16 mouse cellular contexts compared by ENCODE assay signal in genomic region chr4:149657858-149658416, GRCm38 (mm10). TPM values are rescaled to one million over a fixed set of nuclear protein-coding genes. Genes with fewer than 3 reads are reported as not detected.
DNase-seq lines count a peak whose midpoint lies in the region; ATAC-seq and TF ChIP-seq lines count a peak whose summit lies in the region.
"Had no signal": no experiment of that assay in that cellular context is flagged by ENCODE, and none has a peak within 500 bp of the region (broad histone marks: within the 10 kb centered on the region; RNA-seq: fewer than 3 reads in every experiment).

No protein-coding gene starts in this region.

- no peak overlapping the region for H3K4me3 ChIP-seq in hindbrain, postnatal 0 days (ENCODE audit: low read length)
- no peak overlapping the region for H3K4me3 ChIP-seq in forebrain, embryonic 14.5 days (ENCODE audit: low read depth, low read length)
- no peak overlapping the region for H3K4me3 ChIP-seq in midbrain, embryonic 16.5 days (ENCODE audit: low read depth, low read length)
- H3K4me3 ChIP-seq: erythroblast, embryonic 14.5 days; gastrocnemius, adult 2 months; heart, embryonic 13.5 days; limb, embryonic 13.5 days; neural tube, embryonic 15.5 days had no signal

- peaks cover 17% of the 10 kb centered on the region; the same call in 1 of the 2 replicates for H3K36me3 ChIP-seq in hindbrain, postnatal 0 days (ENCODE audit: insufficient read depth, low read length)
- H3K36me3 ChIP-seq in forebrain, embryonic 14.5 days (ENCODE audit: control insufficient read depth, insufficient read depth, low read length) = peaks cover 23% of the 10 kb centered on the region
- peaks cover 48% of the 10 kb centered on the region for H3K36me3 ChIP-seq in midbrain, embryonic 16.5 days (ENCODE audit: control insufficient read depth, insufficient read depth, low read length)

- 86% methylated on average over 11 of the region's 11 CpGs for WGBS in hindbrain, postnatal 0 days
- WGBS in forebrain, embryonic 14.5 days = 87% methylated on average over 11 of the region's 11 CpGs
- WGBS in midbrain, embryonic 16.5 days = 87% methylated on average over 11 of the region's 11 CpGs

- no peaks in the 10 kb centered on the region for H3K4me1 ChIP-seq in hindbrain, postnatal 0 days (ENCODE audit: insufficient read depth, low read length)
- no peaks in the 10 kb centered on the region for H3K4me1 ChIP-seq in forebrain, embryonic 14.5 days (ENCODE audit: control insufficient read depth, insufficient read depth, low read length)
- no peaks in the 10 kb centered on the region for H3K4me1 ChIP-seq in midbrain, embryonic 16.5 days (ENCODE audit: control insufficient read depth, insufficient read depth, low read length)
- H3K4me1 ChIP-seq: limb, embryonic 13.5 days; neural tube, embryonic 15.5 days had no signal

- H3K27ac ChIP-seq in hindbrain, postnatal 0 days = no peak overlapping the region
- no peak overlapping the region for H3K27ac ChIP-seq in forebrain, embryonic 14.5 days (ENCODE audit: low read depth, low read length)
- no peak overlapping the region for H3K27ac ChIP-seq in midbrain, embryonic 16.5 days (ENCODE audit: low read length)
- H3K27ac ChIP-seq: gastrocnemius, adult 2 months; heart, embryonic 13.5 days; limb, embryonic 13.5 days; neural tube, embryonic 15.5 days had no signal

- no peak for TF ChIP-seq CTCF in hindbrain, postnatal 0 days (IDR thresholded peaks at IDR 0.05; ENCODE audit: low read depth)

- no peaks in the 10 kb centered on the region for H3K9me3 ChIP-seq in hindbrain, postnatal 0 days (ENCODE audit: low read length)
- no peaks in the 10 kb centered on the region for H3K9me3 ChIP-seq in forebrain, embryonic 14.5 days (replicated peaks; ENCODE audit: control insufficient read depth, low read length)
- H3K9me3 ChIP-seq in midbrain, embryonic 16.5 days (replicated peaks; ENCODE audit: control insufficient read depth, low read length, poor library complexity, severe bottlenecking) = no peaks in the 10 kb centered on the region
- H3K9me3 ChIP-seq: heart, embryonic 13.5 days; limb, embryonic 13.5 days; neural tube, embryonic 15.5 days had no signal

- no peak overlapping the region for H3K4me2 ChIP-seq in hindbrain, postnatal 0 days (ENCODE audit: low read depth, low read length)
- H3K4me2 ChIP-seq in forebrain, embryonic 14.5 days (ENCODE audit: low read length) = no peak overlapping the region
- H3K4me2 ChIP-seq in midbrain, embryonic 16.5 days (ENCODE audit: low read length) = no peak overlapping the region
- H3K4me2 ChIP-seq: heart, embryonic 13.5 days; limb, embryonic 13.5 days; midbrain, embryonic 11.5 days; neural tube, embryonic 15.5 days had no signal

- no peaks in the 10 kb centered on the region for H3K27me3 ChIP-seq in hindbrain, postnatal 0 days (ENCODE audit: insufficient read depth, low read length)
- H3K27me3 ChIP-seq in forebrain, embryonic 14.5 days (replicated peaks; ENCODE audit: control insufficient read depth, insufficient read depth, low read length) = no peaks in the 10 kb centered on the region
- no peaks in the 10 kb centered on the region for H3K27me3 ChIP-seq in midbrain, embryonic 16.5 days (ENCODE audit: control insufficient read depth, insufficient read depth, low read depth, low read length)
- H3K27me3 ChIP-seq: heart, embryonic 13.5 days; limb, embryonic 13.5 days; neural tube, embryonic 15.5 days had no signal

- no peak for ATAC-seq in hindbrain, postnatal 0 days
- no peak for ATAC-seq in forebrain, embryonic 14.5 days
- no peak for ATAC-seq in megakaryocyte-erythroid progenitor cell, adult 5-6 weeks (replicated peaks; ENCODE audit: low FRiP score, low TSS enrichment, poor library complexity, severe bottlenecking)
- no peak for ATAC-seq in midbrain, embryonic 16.5 days
- ATAC-seq: intestine, embryonic 16.5 days had no signal

- DNase-seq in 416B (ENCODE audit: low read depth) = peak; percentile 31
- peak; percentile 91 to 93 for DNase-seq in CD8-positive naive resting alpha-beta T cell, adult 2 months (ENCODE audit: low read depth in 2 of 2, low spot score in 2 of 2)
- peak; percentile 74 for DNase-seq in lung, postnatal 36 days
- DNase-seq in spleen, postnatal 14 days (ENCODE audit: low spot score in 2 of 2) = peak; percentile 34 to 35
- DNase-seq in hindbrain, postnatal 0 days (ENCODE audit: low spot score) = no peak
- DNase-seq in forebrain, embryonic 14.5 days (ENCODE audit: low spot score) = no peak
- DNase-seq: gastrocnemius, adult 2 months; right cerebral cortex, postnatal 25 days had no signal

- H3K9ac ChIP-seq in hindbrain, postnatal 0 days (replicated peaks; ENCODE audit: low read length) = no peak overlapping the region
- H3K9ac ChIP-seq in forebrain, embryonic 14.5 days (ENCODE audit: low read length) = no peak overlapping the region
- no peak overlapping the region for H3K9ac ChIP-seq in midbrain, embryonic 16.5 days (ENCODE audit: low read depth, low read length)
- H3K9ac ChIP-seq: heart, embryonic 13.5 days; limb, embryonic 13.5 days; neural tube, embryonic 15.5 days had no signal

RNA-seq across cellular contexts. Expression of gene Pik3cd, which starts 44.4 kb away (rescaled TPM):
- 17.4 and 20.8 TPM in 2 replicates for total RNA-seq in hindbrain, postnatal 0 days (2014; rRNA removed)
- 9.2 and 10.1 TPM in 2 replicates for polyA plus RNA-seq in hindbrain, postnatal 0 days (2015; fragmentation: Nextera tagmentation; extraction: Ambion mirVana)
- 8.9 and 12.9 TPM in 2 replicates for polyA plus RNA-seq in forebrain, embryonic 14.5 days (2014; fragmentation: Nextera tagmentation; extraction: Ambion mirVana)
- 29.6 and 39.7 TPM in 2 replicates for total RNA-seq in megakaryocyte-erythroid progenitor cell, adult 5-6 weeks (2014; fragmentation: Nextera tagmentation)
- 14.1 and 17.9 TPM in 2 replicates for total RNA-seq in megakaryocyte-erythroid progenitor cell, adult 5-6 weeks (2017)
- polyA plus RNA-seq in midbrain, embryonic 16.5 days (2015; fragmentation: Nextera tagmentation; extraction: Ambion mirVana) = 13.9 and 15.7 TPM in 2 replicates

Comparison
In these comparisons a context has a peak if more than half of its experiments do, and no peak if none do; other contexts are left out.
1. DNase-seq: peak in 416B (single experiment), CD8-positive naive resting alpha-beta T cell, adult 2 months (2 of 2), lung, postnatal 36 days (single experiment) and spleen, postnatal 14 days (2 of 2); none in hindbrain, postnatal 0 days (single experiment) and forebrain, embryonic 14.5 days (single experiment).